In the genomic region with DNA sequence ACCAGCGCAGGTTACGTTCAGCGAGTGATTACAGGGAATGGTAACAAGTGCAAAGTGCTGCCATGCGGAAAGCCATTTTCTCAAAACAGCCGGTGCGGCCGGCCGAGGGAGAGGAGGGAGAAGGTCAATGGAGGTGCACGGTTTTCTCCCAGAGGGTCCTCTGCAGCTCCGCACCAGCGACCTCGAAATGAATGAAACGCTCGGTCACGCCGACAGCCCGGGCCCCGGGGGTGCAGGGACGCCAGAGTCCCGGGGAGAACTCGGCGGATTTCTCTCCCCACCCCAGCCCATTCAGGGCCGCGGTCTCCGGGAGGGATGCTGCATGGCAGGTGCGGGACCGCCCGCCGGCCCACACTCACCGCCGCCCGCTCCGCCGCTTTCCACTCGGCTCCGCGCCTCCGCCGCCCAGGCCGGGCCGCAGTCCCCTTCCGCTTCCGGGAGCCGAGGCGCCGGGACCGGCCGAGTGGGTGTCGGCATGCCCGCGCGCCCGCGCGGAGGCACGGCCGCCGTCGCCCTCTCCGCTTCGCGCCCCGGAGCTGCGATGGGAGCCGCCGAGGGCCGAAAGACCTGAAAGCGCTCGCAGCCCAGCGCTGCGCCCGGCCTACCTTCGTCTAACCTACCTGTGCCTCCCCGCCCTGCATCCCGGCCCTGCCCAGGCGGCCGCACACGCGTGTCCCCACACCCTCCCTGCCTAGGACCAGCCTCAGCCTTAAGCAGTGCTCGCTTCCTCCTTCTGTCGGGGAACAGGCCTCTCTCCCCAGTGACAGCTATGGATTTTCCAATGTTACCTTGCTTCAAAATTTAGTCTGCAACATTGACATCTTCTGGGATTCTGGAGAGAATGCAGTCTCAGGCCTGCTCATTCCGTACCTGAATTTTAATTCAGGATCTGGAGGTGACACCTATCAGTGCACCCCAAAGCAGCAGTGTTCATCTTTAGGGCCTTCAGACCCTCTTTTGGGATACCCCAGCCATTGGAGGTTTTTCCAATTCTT, we compare ENCODE assay signal across 8 mouse cellular contexts. TPM values are rescaled to one million over a fixed set of nuclear protein-coding genes. Genes with fewer than 3 reads are reported as not detected.
DNase-seq lines count a peak whose midpoint lies in the region; ATAC-seq and TF ChIP-seq lines count a peak whose summit lies in the region.

Gene Zdhhc21, minus strand, starts transcription at position 828 of the 995 bp plus-strand sequence.

- no peaks in the 10 kb centered on the region for H3K9me3 ChIP-seq in embryonic facial prominence, embryonic 15.5 days (replicated peaks)
- no peaks in the 10 kb centered on the region for H3K9me3 ChIP-seq in heart, embryonic 12.5 days (replicated peaks)
- H3K9me3 ChIP-seq in kidney, postnatal 0 days (replicated peaks; ENCODE audit: low read length) = no peaks in the 10 kb centered on the region
- H3K9me3 ChIP-seq in liver, embryonic 12.5 days (replicated peaks) = no peaks in the 10 kb centered on the region

- no peak for TF ChIP-seq CTCF in kidney, postnatal 0 days (IDR thresholded peaks at IDR 0.05; ENCODE audit: low read depth)

- peak within 1 kb of the TSS; percentile 76 for H3K9ac ChIP-seq in embryonic facial prominence, embryonic 15.5 days
- H3K9ac ChIP-seq in heart, embryonic 12.5 days = peak within 1 kb of the TSS; percentile 89
- peak within 1 kb of the TSS; percentile 88 for H3K9ac ChIP-seq in kidney, postnatal 0 days (ENCODE audit: low read depth, low read length)
- peak within 1 kb of the TSS; percentile 78 for H3K9ac ChIP-seq in liver, embryonic 12.5 days

- H3K4me2 ChIP-seq in embryonic facial prominence, embryonic 15.5 days (replicated peaks) = peak within 1 kb of the TSS; percentile 63
- H3K4me2 ChIP-seq in heart, embryonic 12.5 days = peak within 1 kb of the TSS; percentile 76
- H3K4me2 ChIP-seq in kidney, postnatal 0 days (ENCODE audit: low read length) = peak within 1 kb of the TSS; percentile 87
- H3K4me2 ChIP-seq in liver, embryonic 12.5 days = peak within 1 kb of the TSS; percentile 83

- under 1% methylated on average over 80 of the region's 82 CpGs for WGBS in embryonic facial prominence, embryonic 15.5 days
- 1% methylated on average over 77 of the region's 82 CpGs for WGBS in heart, embryonic 12.5 days
- 1% methylated on average over 79 of the region's 82 CpGs for WGBS in kidney, postnatal 0 days
- WGBS in liver, embryonic 12.5 days (ENCODE audit: insufficient replicate concordance) = 2% methylated on average over 68 of the region's 82 CpGs

- DNase-seq in 416B (ENCODE audit: low read depth) = peak; percentile 38
- DNase-seq in adrenal gland, postnatal 36 days = peak; percentile 89
- peak; percentile 65 for DNase-seq in kidney, postnatal 0 days (ENCODE audit: low spot score)
- DNase-seq in naive thymus-derived CD4-positive, alpha-beta T cell, adult 2 months (ENCODE audit: low read depth) = peak; percentile 72
- DNase-seq in splenic B cell, adult 2 months (ENCODE audit: low read depth, low spot score) = peak; percentile 69

- H3K4me3 ChIP-seq in embryonic facial prominence, embryonic 15.5 days (replicated peaks) = peak within 1 kb of the TSS; percentile 65
- H3K4me3 ChIP-seq in heart, embryonic 12.5 days = peak within 1 kb of the TSS; percentile 69
- peak within 1 kb of the TSS; percentile 82 for H3K4me3 ChIP-seq in kidney, postnatal 0 days (replicated peaks; ENCODE audit: low read depth, low read length)
- H3K4me3 ChIP-seq in liver, embryonic 12.5 days = peak within 1 kb of the TSS; percentile 78

- H3K4me1 ChIP-seq in embryonic facial prominence, embryonic 15.5 days = 0 out of 2 replicates have a peak, but pooled peaks cover 5% of the 10 kb centered on the region
- H3K4me1 ChIP-seq in heart, embryonic 12.5 days (replicated peaks) = peaks cover 9% of the 10 kb centered on the region; the same call in 1 of the 2 replicates
- H3K4me1 ChIP-seq in kidney, postnatal 0 days (replicated peaks; ENCODE audit: insufficient read depth, low read length) = no peaks in the 10 kb centered on the region
- peaks cover 17% of the 10 kb centered on the region for H3K4me1 ChIP-seq in liver, embryonic 12.5 days

- no peaks in the 10 kb centered on the region for H3K27me3 ChIP-seq in embryonic facial prominence, embryonic 15.5 days
- H3K27me3 ChIP-seq in heart, embryonic 12.5 days (replicated peaks) = no peaks in the 10 kb centered on the region
- H3K27me3 ChIP-seq in kidney, postnatal 0 days (ENCODE audit: insufficient read depth, low read length) = no peaks in the 10 kb centered on the region
- H3K27me3 ChIP-seq in liver, embryonic 12.5 days (replicated peaks) = no peaks in the 10 kb centered on the region
- no peaks in the 10 kb centered on the region for H3K27me3 ChIP-seq in splenic B cell, adult 2 months (ENCODE audit: control insufficient read depth, insufficient read depth, low read length, poor library complexity, severe bottlenecking)

- H3K36me3 ChIP-seq in embryonic facial prominence, embryonic 15.5 days = no peaks in the 10 kb centered on the region
- H3K36me3 ChIP-seq in heart, embryonic 12.5 days = no peaks in the 10 kb centered on the region
- H3K36me3 ChIP-seq in kidney, postnatal 0 days (ENCODE audit: insufficient read depth, low read length) = no peaks in the 10 kb centered on the region
- no peaks in the 10 kb centered on the region for H3K36me3 ChIP-seq in liver, embryonic 12.5 days
- H3K36me3 ChIP-seq in splenic B cell, adult 2 months (ENCODE audit: control insufficient read depth, insufficient read depth, low read length, poor library complexity, severe bottlenecking) = no peaks in the 10 kb centered on the region

- H3K27ac ChIP-seq in embryonic facial prominence, embryonic 15.5 days (replicated peaks) = peak within 1 kb of the TSS; percentile 72
- H3K27ac ChIP-seq in heart, embryonic 12.5 days (ENCODE audit: poor library complexity, severe bottlenecking) = peak within 1 kb of the TSS; percentile 70
- H3K27ac ChIP-seq in kidney, postnatal 0 days = peak within 1 kb of the TSS; percentile 88
- H3K27ac ChIP-seq in liver, embryonic 12.5 days = peak within 1 kb of the TSS; percentile 48; the same call in 1 of the 2 replicates

- peak; percentile 83 for ATAC-seq in embryonic facial prominence, embryonic 15.5 days (ENCODE audit: insufficient number of reproducible peaks, low FRiP score, low TSS enrichment, low read depth)
- ATAC-seq in heart, embryonic 12.5 days (ENCODE audit: insufficient number of reproducible peaks, low FRiP score) = peak; percentile 86
- peak; percentile 93 for ATAC-seq in kidney, postnatal 0 days (replicated peaks; ENCODE audit: low FRiP score, low read depth)
- peak; percentile 84 for ATAC-seq in liver, embryonic 12.5 days

RNA-seq across cellular contexts. Expression of gene Zdhhc21, which starts in this region (rescaled TPM):
- total RNA-seq in adrenal gland, postnatal 36 days (2021) = 10 to 100 TPM; 19.0 to 20.3 TPM
- polyA plus RNA-seq in embryonic facial prominence, embryonic 15.5 days (2015; fragmentation: Nextera tagmentation; extraction: Ambion mirVana) = 13.9 and 15.2 TPM in 2 replicates
- 16.6 and 17.7 TPM in 2 replicates for polyA plus RNA-seq in heart, embryonic 12.5 days (2016; fragmentation: Nextera tagmentation; extraction: Ambion mirVana)
- polyA plus RNA-seq in kidney, postnatal 0 days (2015; fragmentation: Nextera tagmentation; extraction: Ambion mirVana) = 8.5 and 9.9 TPM in 2 replicates
- polyA plus RNA-seq in liver, embryonic 12.5 days (2016; fragmentation: Nextera tagmentation; extraction: Ambion mirVana) = 7.4 and 8.1 TPM in 2 replicates

Comparison
In these comparisons a context has a peak if more than half of its experiments do, and no peak if none do; other contexts are left out.
1. Peak in every context shown above with its lines: DNase-seq, ATAC-seq, H3K4me3 ChIP-seq and H3K27ac ChIP-seq.
2. DNase-seq: peak in every context shown above with its lines; median percentile 89 in adrenal gland, postnatal 36 days; 72 in naive thymus-derived CD4-positive, alpha-beta T cell, adult 2 months; 69 in splenic B cell, adult 2 months; 65 in kidney, postnatal 0 days; 38 in 416B.